Mouse (Mus musculus): Measurements from ENCODE around the gene Nlrp3. TPM values are rescaled to one million over a fixed set of nuclear protein-coding genes. Genes with fewer than 3 reads are reported as not detected.

Gene Nlrp3
- polyA plus RNA-seq, 1 experiment from 2014 or later: 0.20 TPM

DNA sequence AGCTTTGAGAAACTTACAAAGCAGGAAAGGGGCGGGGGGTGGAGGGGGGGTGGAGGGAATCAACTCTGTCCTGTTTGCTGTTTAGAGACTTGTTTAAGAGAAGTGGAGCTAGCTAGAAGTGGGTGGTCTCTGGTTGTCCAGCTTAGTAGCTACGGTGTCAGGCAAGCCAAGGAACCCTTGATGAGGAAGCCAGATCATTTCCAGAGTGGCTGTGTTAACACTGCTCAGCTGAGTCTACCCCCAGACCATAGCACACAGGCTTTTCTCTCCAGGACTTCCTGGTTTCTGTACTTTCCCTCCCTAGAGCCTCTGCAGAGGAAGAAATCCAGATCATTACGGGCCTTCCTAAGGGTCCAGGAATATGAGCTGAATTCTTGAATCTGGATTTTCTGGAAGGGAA lies 26.6 kb upstream of the Nlrp3 start:
- Histone ChIP-seq H3K4me1 (replicated peaks) (peaks cover 8% of the 10 kb centered on the region), H3K9ac (no peak overlapping the region), H3K9me3 (replicated peaks) (no peaks in the 10 kb centered on the region), H3K27ac (peak overlapping the region; percentile 61), H3K4me3 (no peak overlapping the region), H3K36me3 (peaks cover 11% of the 10 kb centered on the region), H3K4me2 (no peak overlapping the region), H3K27me3 (no peaks in the 10 kb centered on the region)
- ATAC-seq (replicated peaks; ENCODE audit: insufficient number of reproducible peaks, insufficient read depth, low FRiP score, low read depth): no peak
- WGBS: 50% methylated on average over 3 of the region's 3 CpGs

DNA sequence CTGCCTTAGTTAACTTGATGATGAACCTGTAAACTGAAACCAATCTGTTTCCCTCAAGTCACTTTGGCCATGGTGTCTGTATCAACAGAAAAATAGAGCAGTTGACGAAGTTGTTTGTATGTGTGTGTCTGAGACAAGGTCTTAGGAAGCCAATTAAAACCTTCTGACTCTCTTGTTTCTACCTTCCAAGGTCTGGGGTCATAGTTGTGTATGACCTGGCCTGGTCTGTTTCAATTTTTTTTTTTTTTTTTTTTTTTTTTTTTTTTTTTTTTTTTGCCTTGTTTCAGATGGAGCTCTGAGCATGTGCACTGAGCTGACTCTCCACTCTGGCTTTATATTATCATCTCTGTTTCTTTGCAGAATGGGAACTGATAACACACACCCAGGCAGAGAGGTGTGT lies 23.9 kb upstream of the Nlrp3 start:
- no peak overlapping the region for H3K27ac ChIP-seq
- H3K27me3 ChIP-seq: no peaks in the 10 kb centered on the region
- no peaks in the 10 kb centered on the region for H3K9me3 ChIP-seq (replicated peaks)
- H3K9ac ChIP-seq: no peak overlapping the region
- WGBS: 85% methylated on average over 1 of the region's 1 CpGs
- H3K36me3 ChIP-seq: no peaks in the 10 kb centered on the region
- no peak for ATAC-seq (replicated peaks; ENCODE audit: insufficient number of reproducible peaks, insufficient read depth, low FRiP score, low read depth)
- H3K4me3 ChIP-seq: no peak overlapping the region
- H3K4me2 ChIP-seq: no peak overlapping the region
- H3K4me1 ChIP-seq (replicated peaks): peaks cover 11% of the 10 kb centered on the region

DNA sequence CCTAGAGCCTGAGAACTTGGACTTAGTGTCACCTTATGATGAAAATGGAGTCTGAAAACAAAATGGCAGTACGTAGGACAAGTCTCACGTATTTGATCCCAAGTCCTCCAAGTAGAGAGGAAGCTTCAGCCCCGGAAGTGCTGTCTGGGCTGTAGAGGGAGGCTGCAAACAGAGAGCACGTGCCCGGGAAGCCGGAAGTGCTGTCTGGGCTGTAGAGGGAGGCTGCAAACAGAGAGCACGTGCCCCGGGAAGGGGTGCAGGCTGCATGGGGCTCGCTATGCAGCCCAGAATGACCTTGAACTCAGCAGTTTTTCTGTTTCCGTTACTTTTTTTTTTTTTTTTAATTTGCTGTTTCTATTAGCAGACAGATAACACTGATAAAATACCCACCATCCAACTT lies 23.1 kb upstream of the Nlrp3 start:
- H3K9me3 ChIP-seq (replicated peaks): no peaks in the 10 kb centered on the region
- no peak overlapping the region for H3K27ac ChIP-seq
- no peak overlapping the region for H3K9ac ChIP-seq
- no peaks in the 10 kb centered on the region for H3K27me3 ChIP-seq
- H3K4me3 ChIP-seq: no peak overlapping the region
- H3K36me3 ChIP-seq: no peaks in the 10 kb centered on the region
- no peak for ATAC-seq (replicated peaks; ENCODE audit: insufficient number of reproducible peaks, insufficient read depth, low FRiP score, low read depth)
- H3K4me2 ChIP-seq: no peak overlapping the region
- peaks cover 11% of the 10 kb centered on the region for H3K4me1 ChIP-seq (replicated peaks)
- 53% methylated on average over 10 of the region's 10 CpGs for WGBS

DNA sequence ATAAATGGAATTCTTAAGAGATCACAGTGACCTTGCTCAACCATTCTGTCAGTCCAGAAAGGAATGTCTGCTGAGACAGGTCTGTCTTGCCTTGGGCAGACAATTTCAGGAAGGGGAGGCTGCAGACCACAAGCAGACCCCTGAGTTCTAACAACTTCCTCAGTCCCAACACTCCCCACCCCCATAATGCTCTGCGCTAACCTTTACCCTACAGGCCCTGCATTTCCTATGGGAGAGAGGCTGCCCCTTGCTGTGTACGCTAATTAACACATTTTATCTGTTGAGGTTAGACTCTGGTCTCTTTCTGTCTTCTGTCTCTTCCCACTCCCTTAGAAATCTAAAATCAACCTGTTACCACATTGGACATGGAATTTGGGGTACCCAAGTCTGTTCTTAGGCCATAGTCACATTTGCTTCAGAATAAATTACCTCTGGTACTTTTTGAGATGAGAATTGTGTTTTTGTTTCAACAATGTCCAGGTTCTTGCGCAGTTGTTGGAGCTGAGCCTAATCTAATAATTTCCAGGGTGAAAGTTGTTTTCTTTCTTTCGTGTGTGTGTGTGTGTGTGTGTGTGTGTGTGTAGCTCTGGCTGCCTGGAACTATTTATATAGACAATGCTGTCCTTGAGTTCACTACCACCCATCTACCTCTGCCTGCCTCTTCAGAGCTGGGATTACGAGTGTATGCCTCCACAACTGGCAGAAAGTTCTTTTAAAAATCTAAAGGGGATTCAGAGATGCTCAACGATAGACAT lies 21.4 kb upstream of the Nlrp3 start:
- no peaks in the 10 kb centered on the region for H3K27me3 ChIP-seq
- H3K9me3 ChIP-seq (replicated peaks): no peaks in the 10 kb centered on the region
- 61% methylated on average over 6 of the region's 6 CpGs for WGBS
- no peak overlapping the region for H3K9ac ChIP-seq
- no peaks in the 10 kb centered on the region for H3K36me3 ChIP-seq
- H3K4me1 ChIP-seq (replicated peaks): peaks cover 8% of the 10 kb centered on the region
- no peak for ATAC-seq (replicated peaks; ENCODE audit: insufficient number of reproducible peaks, insufficient read depth, low FRiP score, low read depth)
- no peak overlapping the region for H3K4me3 ChIP-seq
- no peak overlapping the region for H3K4me2 ChIP-seq
- no peak overlapping the region for H3K27ac ChIP-seq

DNA sequence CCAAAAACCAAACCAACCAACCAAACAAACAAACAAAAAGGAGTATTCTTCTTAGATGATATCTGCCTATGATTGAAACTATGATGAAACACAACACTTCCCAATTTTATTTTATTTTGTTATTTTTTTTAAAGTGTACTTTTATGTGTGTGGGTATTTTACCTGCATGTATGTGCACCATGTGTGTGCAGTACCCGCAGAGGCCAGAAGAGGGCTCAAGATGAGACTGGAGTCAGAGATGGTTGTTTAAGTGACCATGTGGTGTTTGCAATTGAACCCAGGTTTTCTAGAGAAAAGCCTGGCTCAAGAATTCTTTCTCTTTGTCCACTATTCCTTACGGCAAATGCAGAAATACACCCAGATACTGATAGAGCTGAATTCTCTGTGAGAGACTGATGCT lies 17.2 kb upstream of the Nlrp3 start:
- no peak overlapping the region for H3K4me2 ChIP-seq
- ATAC-seq (replicated peaks; ENCODE audit: insufficient number of reproducible peaks, insufficient read depth, low FRiP score, low read depth): no peak
- peaks cover 6% of the 10 kb centered on the region for H3K4me1 ChIP-seq (replicated peaks)
- no peak overlapping the region for H3K4me3 ChIP-seq
- no peaks in the 10 kb centered on the region for H3K9me3 ChIP-seq (replicated peaks)
- no peaks in the 10 kb centered on the region for H3K27me3 ChIP-seq
- 99% methylated on average over 2 of the region's 2 CpGs for WGBS
- H3K27ac ChIP-seq: no peak overlapping the region
- no peaks in the 10 kb centered on the region for H3K36me3 ChIP-seq
- H3K9ac ChIP-seq: no peak overlapping the region

DNA sequence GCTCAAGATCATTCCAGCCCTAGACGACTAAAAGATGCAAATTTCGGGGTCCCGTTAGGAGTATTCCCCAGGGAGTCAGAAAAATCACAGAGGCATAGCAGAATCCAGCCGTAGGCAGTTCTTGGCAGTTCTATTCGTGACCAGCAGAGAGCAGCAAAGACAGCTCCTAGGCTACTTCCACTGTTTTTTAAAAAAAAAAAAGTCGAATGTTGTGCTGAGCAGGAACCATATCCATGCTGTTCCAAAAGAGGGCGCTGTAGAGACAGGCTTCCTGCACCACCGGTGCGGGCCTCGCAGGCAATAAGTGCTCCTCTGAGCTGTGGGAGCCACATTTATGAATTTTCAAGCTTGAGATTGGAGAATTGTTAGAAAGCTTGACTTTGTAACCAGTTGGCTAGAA lies 16.1 kb upstream of the Nlrp3 start:
- H3K9ac ChIP-seq: no peak overlapping the region
- H3K36me3 ChIP-seq: no peaks in the 10 kb centered on the region
- H3K4me3 ChIP-seq: no peak overlapping the region
- ATAC-seq (replicated peaks; ENCODE audit: insufficient number of reproducible peaks, insufficient read depth, low FRiP score, low read depth): no peak
- WGBS: 8% methylated on average over 10 of the region's 10 CpGs
- no peaks in the 10 kb centered on the region for H3K4me1 ChIP-seq (replicated peaks)
- no peaks in the 10 kb centered on the region for H3K9me3 ChIP-seq (replicated peaks)
- H3K27ac ChIP-seq: no peak overlapping the region
- H3K4me2 ChIP-seq: no peak overlapping the region
- no peaks in the 10 kb centered on the region for H3K27me3 ChIP-seq

DNA sequence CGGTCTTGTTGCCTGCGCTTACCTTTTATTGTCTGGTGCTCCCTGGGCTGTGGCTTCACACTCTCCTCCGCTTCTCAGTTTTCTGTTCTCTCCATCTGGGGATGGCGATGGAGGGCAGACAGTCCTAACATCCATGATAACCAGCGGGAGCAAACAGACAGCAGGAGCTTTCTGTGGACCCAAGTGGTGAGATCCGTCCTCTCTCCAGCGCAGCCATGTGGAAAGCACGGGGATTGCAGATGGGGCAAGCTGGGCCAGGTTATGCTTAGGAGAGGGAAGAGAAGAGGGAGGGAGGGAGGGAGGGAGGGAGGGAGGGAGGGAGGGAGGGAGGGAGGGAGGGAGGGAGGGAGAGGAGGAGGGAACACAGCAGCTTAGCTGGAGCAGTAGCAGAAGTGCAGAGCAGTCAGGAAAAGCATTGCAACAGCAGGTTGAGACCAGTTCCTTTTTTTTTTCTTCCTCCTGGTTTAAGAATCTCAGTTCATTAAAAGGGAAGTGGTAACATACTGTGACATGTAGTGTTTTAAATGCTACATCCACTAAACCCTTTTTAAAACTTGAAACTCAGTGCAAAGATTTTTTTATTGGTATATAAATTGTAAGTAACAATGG lies 14.8 kb upstream of the Nlrp3 start, which contains the start of gene Zkscan17:
Gene Zkscan17, minus strand, starts transcription at position 280 of the 609 bp plus-strand sequence.
- H3K4me1 ChIP-seq (replicated peaks): no peaks in the 10 kb centered on the region
- WGBS: 45% methylated on average over 8 of the region's 8 CpGs
- H3K9ac ChIP-seq: no peak within 1 kb of the TSS
- no peak within 1 kb of the TSS for H3K4me2 ChIP-seq
- no peaks in the 10 kb centered on the region for H3K36me3 ChIP-seq
- H3K4me3 ChIP-seq: no peak within 1 kb of the TSS
- no peaks in the 10 kb centered on the region for H3K27me3 ChIP-seq
- H3K9me3 ChIP-seq (replicated peaks): no peaks in the 10 kb centered on the region
- no peak within 1 kb of the TSS for H3K27ac ChIP-seq
- no peak for ATAC-seq (replicated peaks; ENCODE audit: insufficient number of reproducible peaks, insufficient read depth, low FRiP score, low read depth)

DNA sequence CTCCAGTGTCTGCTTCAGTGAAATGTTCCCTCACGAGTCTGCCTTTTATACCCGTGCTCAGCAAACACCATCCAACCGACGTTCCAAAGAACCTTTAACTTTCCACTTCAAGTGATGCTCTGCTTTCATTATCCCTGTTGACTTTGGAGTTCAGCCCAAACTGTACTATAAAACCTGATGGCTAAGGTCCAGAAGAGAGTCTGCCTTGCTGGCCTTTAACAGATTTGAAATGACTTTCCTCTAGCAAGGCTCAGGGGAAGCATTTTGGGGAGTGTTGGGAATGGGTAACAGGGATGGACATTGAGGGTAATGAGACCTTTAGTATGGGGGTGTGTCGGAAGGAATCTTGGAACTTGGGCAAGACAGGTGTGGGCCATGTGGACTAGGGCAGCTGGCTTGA lies 11.1 kb upstream of the Nlrp3 start:
- no peaks in the 10 kb centered on the region for H3K9me3 ChIP-seq (replicated peaks)
- no peak overlapping the region for H3K9ac ChIP-seq
- no peak overlapping the region for H3K4me3 ChIP-seq
- H3K36me3 ChIP-seq: no peaks in the 10 kb centered on the region
- H3K27me3 ChIP-seq: no peaks in the 10 kb centered on the region
- no peaks in the 10 kb centered on the region; the same call in 1 of the 2 replicates for H3K4me1 ChIP-seq (replicated peaks)
- no peak for ATAC-seq (replicated peaks; ENCODE audit: insufficient number of reproducible peaks, insufficient read depth, low FRiP score, low read depth)
- H3K27ac ChIP-seq: no peak overlapping the region
- WGBS: 67% methylated on average over 5 of the region's 5 CpGs
- no peak overlapping the region for H3K4me2 ChIP-seq

DNA sequence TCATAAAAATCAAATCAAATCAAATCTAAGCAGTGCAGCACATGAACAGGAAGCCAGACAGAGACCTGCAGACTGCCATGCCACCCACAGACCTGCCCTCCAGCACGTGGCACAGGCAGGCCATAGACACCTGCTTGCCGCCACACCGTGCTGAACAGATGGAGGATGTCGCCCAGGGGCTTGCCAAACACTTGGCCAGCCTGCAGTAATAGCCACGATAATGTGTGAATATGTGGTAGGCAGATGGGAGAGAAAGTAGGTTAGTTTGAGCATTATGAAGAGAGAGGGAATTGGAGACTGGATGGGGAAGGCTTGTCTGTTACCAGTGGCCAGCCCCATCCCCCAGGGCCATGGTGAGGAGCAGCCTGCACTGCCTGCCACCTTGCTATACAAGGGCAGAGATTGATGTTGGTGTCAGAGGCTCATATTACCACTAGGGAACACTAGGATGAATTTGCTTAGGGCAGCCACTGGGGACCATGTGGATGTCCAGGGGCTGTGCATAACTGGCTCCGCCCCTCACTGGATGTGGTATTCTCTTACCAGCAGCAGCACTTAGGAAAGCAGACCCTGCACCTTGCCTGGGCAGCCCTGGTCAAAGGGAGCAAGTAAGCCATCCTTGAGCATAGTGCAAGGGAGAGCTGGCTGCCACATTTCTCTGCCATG lies 10.4 kb upstream of the Nlrp3 start:
- no peak overlapping the region for H3K4me2 ChIP-seq
- ATAC-seq (replicated peaks; ENCODE audit: insufficient number of reproducible peaks, insufficient read depth, low FRiP score, low read depth): 0 out of 2 replicates have a peak, but pooled peaks have one; percentile 18
- H3K27me3 ChIP-seq: no peaks in the 10 kb centered on the region
- no peaks in the 10 kb centered on the region for H3K36me3 ChIP-seq
- H3K4me3 ChIP-seq: no peak overlapping the region
- WGBS: 76% methylated on average over 6 of the region's 6 CpGs
- H3K9me3 ChIP-seq (replicated peaks): no peaks in the 10 kb centered on the region
- no peaks in the 10 kb centered on the region; the same call in 1 of the 2 replicates for H3K4me1 ChIP-seq (replicated peaks)
- no peak overlapping the region for H3K27ac ChIP-seq
- no peak overlapping the region for H3K9ac ChIP-seq

DNA sequence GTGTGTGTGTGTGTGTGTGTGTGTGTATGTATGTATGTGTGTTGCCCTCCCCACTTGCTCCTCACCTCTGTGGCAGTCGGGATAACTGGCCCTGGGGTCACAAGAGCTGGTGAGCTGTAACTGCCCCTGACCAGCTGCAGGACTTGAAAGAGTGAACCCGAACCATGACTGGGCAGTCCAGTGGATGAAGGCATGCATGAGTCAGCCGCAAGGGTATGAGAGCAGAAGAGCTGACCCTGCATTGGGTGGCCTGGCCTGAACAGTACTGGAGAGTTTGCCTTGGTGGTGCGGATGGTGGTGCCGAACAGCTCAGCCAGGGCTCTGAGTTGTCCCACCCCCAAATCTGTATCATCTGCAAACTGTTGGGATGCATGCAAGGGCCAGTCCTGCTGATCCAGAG lies 9.8 kb upstream of the Nlrp3 start:
- H3K36me3 ChIP-seq: no peaks in the 10 kb centered on the region
- no peak for ATAC-seq (replicated peaks; ENCODE audit: insufficient number of reproducible peaks, insufficient read depth, low FRiP score, low read depth)
- no peak overlapping the region for H3K9ac ChIP-seq
- H3K4me2 ChIP-seq: no peak overlapping the region
- no peak overlapping the region for H3K4me3 ChIP-seq
- no peaks in the 10 kb centered on the region for H3K27me3 ChIP-seq
- H3K4me1 ChIP-seq (replicated peaks): no peaks in the 10 kb centered on the region; the same call in 1 of the 2 replicates
- WGBS: 73% methylated on average over 5 of the region's 5 CpGs
- H3K9me3 ChIP-seq (replicated peaks): no peaks in the 10 kb centered on the region
- H3K27ac ChIP-seq: no peak overlapping the region

DNA sequence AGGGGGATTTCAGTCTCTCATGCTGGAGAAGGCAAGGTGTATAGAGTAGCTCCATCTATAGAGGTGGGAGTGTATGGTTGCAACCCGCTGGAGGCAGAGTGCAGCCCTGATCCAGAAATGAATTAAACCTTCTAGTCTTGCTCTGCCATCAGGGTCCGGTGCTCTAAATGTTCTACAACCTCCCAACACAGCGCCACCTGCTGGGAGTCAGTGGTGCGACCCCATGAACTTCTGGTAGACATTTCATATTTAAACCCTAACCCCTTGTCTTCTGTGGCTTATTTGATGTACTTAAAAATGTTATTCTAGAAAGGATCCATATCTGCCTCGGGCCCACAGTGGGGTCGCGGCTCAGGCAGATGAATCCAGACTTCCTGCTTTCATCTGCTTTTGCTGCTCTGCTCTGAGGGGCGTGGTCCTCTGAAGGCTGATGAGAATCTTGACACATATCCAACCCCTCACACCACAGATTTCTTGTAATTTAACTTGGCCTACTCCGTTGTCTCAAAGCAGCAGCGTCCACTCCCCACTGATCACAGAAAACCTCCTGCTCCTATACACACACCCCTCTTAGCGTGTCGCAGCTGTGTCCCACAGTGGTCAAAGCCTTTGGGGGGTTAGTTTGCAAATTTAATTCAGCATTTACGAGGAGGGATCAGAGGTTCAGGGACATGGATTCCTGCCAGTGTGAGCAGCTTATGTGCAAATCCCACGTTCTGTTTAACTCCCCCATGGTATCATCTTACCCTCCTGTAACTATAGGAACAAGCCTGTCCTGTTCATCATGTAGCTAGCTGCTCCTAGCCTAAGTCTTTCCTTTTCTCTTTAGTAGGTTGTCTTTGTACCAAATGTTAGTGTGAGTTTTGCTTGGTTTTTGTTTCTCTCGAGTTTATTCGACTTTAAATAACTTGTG lies 3.9 kb upstream of the Nlrp3 start:
- Histone ChIP-seq H3K4me1 (replicated peaks) (peaks cover 5% of the 10 kb centered on the region; the same call in 1 of the 2 replicates), H3K4me3 (no peak overlapping the region), H3K36me3 (no peaks in the 10 kb centered on the region), H3K4me2 (no peak overlapping the region), H3K27me3 (no peaks in the 10 kb centered on the region), H3K9me3 (replicated peaks) (no peaks in the 10 kb centered on the region), H3K9ac (no peak overlapping the region), H3K27ac (no peak overlapping the region)
- no peak for ATAC-seq (replicated peaks; ENCODE audit: insufficient number of reproducible peaks, insufficient read depth, low FRiP score, low read depth)
- WGBS: 63% methylated on average over 16 of the region's 16 CpGs
